Mouse (Mus musculus) gonadal fat pad, adult 2 months (tissue): ENCODE data around the gene Rassf10. TPM values are rescaled to one million over a fixed set of nuclear protein-coding genes. Genes with fewer than 3 reads are reported as not detected.

ENCODE experiments used
- DNase-seq: peaks from one replicate; pipeline ENCODE4 v3.0.0-alpha.2; 2012; ENCODE audit warnings: low read depth
- polyA plus RNA-seq: library from polyadenylated mRNA; depleted of rRNA; stranded (reverse); fragments of >200 nt; gene quantifications from 2 replicates; pipeline ENCODE4 v1.2.3, GENCODE M21; 2012

Rassf10 gene
- polyA plus RNA-seq, 1 experiment, result 2.9 TPM

DNA sequence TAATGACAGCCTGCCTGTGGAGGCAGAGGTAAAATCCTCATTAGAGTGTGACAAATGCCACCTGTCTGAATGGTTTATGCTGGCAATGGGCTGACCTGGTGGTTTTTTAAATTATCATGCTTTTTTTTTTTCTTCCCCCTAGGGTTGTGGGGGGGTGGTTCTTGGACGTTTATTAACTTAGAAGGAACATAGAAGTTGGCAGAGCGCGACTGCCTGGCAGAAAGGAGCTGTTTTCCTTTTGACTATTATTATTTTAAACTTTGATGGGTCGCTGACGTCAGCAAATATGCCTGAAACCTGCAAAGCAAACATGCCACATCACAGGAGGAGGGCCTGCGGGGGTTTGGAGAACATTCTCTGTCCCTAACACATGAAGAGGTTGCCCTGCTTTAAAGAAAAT, 3.9 kb downstream of the Rassf10 start:
- DNase-seq, result peak; percentile 47

DNA sequence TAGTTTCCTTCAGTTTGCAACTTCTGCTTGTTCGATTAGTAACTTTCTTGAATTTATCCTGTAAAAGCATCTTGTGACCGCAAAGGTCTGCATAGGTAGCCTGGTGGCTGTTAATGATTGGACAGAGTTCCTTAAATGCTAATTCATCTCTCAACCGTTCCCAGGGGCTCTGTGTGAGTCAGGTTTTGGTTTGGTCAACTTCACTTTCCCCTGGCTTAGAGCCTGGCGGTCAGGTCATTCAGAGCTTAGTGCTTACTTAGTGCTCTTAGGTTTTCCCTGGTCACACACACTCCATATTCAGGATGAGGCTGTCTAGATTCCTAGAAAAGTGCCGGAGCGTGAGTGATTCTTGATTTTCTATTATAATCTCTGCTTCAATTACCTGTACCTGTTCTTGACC, 12.6 kb downstream of the Rassf10 start:
- no peak for DNase-seq

DNA sequence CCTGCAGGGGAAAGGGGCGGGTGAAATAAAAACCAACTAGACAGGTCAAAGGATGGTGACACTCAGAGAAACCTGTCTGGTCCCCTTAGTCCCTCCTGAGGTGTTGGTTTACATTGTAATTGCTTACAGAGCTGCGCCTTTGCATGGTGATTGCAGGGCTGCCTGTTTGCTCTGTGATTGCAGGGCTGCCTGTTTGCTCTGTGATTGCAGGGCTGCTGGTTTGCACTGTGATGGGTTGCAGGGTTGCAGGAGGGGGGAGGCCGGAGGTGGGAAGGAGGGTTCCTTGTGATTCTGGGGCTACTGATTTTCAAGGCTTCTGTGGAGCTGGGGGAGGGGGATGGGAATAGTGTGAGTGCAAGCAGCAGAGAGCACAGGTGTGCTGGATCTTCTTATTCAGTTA, 13.0 kb downstream of the Rassf10 start:
- no peak for DNase-seq

DNA sequence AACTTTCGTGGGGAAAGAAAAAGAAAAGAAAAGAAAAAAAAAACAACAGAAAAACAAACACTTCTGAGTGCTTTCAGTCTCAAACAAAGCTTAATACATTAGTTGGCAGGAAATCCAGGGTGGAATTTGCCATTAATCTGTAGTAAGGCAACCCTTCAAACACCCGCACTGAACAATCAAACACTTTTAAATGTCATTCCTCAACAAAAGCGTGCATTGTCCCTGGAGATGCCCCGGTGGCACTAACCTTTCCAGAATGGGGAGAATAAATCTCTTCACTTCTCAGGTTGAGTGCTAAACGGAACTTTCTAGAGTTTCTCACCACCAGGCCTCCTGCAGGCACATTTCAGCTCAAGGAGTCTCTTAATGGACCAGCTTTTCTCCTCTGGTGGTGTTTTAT, 29.6 kb downstream of the Rassf10 start:
- no peak for DNase-seq

DNA sequence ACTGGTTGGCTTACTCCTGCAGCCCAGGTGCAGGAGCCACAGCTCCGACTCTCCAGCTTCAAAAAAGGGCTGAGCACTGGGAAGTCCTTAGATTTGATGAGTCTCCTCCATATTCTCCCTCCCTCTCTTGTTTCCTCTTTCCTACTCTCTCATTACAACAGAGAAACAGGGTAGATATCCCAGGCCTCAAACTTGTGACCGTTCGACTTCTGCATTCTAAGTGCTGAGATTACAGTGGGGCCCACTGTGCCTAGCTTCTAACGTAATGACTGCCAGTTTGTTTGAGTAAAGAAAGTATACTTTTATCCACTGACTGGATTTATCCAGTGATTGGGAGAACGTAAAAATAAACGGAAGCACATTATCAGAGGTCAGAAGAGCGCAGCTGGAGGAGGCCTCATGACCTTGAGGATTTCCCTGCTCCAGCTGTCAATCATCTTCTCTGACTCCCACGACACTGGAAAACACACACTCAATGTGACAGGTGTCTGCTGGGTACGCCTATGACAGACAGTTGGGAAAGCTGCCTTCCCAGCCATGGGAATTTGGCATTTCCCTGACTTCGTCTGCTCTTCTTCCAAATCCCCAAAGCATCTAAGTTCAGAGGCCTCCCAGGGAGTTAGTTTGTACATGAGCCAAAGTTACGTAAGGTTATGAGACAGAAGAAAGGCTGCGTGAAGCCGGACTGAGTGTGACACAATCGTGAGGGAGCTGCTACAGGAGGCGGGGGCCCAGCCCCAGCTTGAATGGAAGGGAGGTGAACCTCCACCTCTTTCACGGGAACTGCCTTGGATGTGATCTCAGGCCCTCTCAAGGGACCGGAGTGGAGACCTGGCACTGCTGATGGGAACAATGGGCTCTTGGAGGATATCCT, 31.2 kb downstream of the Rassf10 start:
- DNase-seq, result peak; percentile 89

DNA sequence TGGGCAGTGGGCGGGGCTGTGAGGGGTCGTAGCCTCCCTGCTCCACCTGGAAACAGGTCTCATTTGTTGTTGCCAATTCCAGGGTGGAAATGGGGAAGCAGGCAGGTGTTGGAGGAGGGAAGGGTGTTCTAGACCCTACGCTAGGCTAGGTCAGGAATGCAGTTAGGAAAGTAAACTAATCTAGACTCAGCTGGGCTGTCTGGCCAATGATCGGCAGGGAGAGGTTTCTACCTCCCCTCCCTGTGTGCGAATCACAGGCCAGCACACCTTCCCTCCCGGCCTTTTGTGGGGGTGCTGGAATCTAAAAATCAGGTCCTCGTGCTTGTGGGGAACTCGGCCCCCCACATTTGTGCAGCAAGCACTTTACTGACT, 31.8 kb downstream of the Rassf10 start:
- no peak for DNase-seq

DNA sequence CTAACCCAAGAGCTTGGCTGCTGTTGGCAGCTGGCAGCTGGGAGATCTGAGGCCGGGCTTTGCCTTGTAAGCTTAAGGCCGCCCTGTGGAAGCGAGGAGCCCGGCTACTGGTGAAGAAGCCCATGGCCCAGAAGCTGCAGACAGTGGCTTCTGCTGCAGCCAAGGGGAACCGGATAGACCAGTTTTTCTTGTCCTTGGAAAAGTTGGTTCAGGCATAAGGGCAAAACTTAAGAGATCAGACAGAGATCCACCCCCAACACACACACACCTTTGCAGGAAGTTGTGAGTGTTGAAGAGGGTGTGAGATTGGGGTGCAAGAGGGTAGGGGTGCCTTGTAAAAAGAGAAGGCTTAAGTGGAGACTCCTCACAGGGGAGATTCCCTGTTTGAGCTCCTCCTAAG, 39.2 kb downstream of the Rassf10 start:
- DNase-seq, result peak; percentile 70

DNA sequence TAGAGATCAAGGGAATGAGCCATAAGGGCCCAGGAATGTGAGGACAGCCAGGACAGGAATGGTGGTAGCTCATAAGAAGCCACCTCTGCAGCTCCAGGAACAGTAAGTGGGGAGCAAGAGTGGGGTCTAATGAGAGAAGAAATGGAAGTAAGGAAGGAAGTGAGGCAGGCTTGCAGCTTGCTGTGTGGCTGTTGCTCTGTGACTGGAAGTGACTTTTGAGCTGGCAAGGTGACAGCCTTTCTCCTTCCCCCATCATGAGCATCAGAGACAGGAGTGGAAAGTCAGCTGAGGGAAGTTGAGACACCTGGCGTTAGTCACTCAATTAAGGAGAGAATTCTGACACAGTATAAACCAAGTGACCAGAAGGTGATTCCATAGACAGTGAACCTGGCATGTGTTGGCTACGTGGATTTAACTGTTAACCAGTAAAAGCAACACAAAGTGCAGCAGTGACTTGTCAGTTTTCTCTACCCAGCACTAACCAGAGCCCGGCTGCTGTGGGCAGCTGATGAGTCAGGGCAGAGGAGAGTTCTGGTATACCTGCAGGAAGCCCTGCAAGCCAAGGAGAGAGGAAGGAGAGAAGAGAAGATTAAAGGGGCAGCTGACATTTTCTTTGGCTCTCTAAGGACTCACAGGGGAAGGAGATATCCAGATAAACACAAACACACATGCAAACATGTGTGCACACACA, 49.9 kb downstream of the Rassf10 start:
- no peak for DNase-seq

DNA sequence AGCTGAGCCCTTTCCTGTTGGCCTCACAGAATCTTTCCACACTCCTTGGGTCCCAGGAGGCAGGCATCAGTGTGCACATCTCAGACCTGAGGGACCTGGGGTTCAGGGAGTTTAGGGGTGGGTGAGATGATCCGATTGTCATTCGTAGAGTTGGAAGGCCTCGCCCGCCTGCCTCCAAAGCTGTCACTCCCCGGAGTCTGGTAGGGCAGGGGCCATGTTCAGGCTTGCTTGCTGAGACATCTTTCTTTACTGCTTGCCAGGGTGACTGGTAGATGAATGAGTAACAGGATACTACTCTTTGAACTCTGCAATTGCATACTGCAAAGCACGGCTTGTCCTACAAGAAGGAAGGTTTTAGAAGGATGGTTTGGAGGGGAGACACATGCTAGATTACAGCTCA, 52.0 kb downstream of the Rassf10 start:
- DNase-seq, result no peak
